Mouse (Mus musculus) intestine, embryonic 16.5 days (tissue): Measurements from ENCODE around the gene Psmd8. TPM values are rescaled to one million over a fixed set of nuclear protein-coding genes. Genes with fewer than 3 reads are reported as not detected.
"Not testable (repeated sequence)": the region's sequence is repeated elsewhere in the genome, so short reads cannot be mapped to it uniquely, and the experiment has no call there.

Experiments
- ATAC-seq: fragments of 200-750 bp; cut with Nextera tagmentation; 2 replicates; pipeline ENCODE4 v1.8.0; 2017; ENCODE audit warnings: moderate TSS enrichment, moderate library complexity
- H3K27ac ChIP-seq: fragments of 300-500 bp; sonication (generic); 2 replicates; pipeline ENCODE4 v1.5.1; 2014; ENCODE audit warnings: mild to moderate bottlenecking, low read length
- H3K27me3 ChIP-seq: fragments of 300-500 bp; sonication (generic); replicated peaks from 2 replicates; pipeline ENCODE4 v1.6.1; 2014; ENCODE audit warnings: low read length, control low read depth, mixed read lengths; ENCODE audit not compliant: control insufficient read depth, insufficient read depth
- H3K36me3 ChIP-seq: fragments of 300-500 bp; sonication (generic); 2 replicates; pipeline ENCODE4 v1.6.1; 2014; ENCODE audit warnings: low read length, control low read depth; ENCODE audit not compliant: control insufficient read depth, insufficient read depth
- H3K4me1 ChIP-seq: fragments of 300-500 bp; sonication (generic); 2 replicates; pipeline ENCODE4 v1.6.1; 2014; ENCODE audit warnings: low read length, control low read depth, mixed read lengths; ENCODE audit not compliant: control insufficient read depth, insufficient read depth
- H3K4me2 ChIP-seq: fragments of 300-500 bp; sonication (generic); 2 replicates; pipeline ENCODE4 v1.6.1; 2014; ENCODE audit warnings: low read depth, low read length, control low read depth
- H3K4me3 ChIP-seq: fragments of 300-500 bp; sonication (generic); 2 replicates; pipeline ENCODE4 v1.5.1; 2014; ENCODE audit warnings: mild to moderate bottlenecking, low read length
- H3K9ac ChIP-seq: fragments of 300-500 bp; sonication (generic); 2 replicates; pipeline ENCODE4 v1.6.1; 2014; ENCODE audit warnings: low read depth, low read length
- H3K9me3 ChIP-seq: fragments of 300-500 bp; sonication (generic); 2 replicates; pipeline ENCODE4 v1.6.1; 2016; ENCODE audit warnings: low read length, control low read depth; ENCODE audit not compliant: control insufficient read depth
- WGBS: fragments of 180-500 bp; shearing (Covaris S2); extraction: QIAGEN DNeasy Blood & Tissue Kit; methylation state at CpG from one replicate; pipeline ENCODE4 v1.1.7; 2014; 5-methylcytosine and 5-hydroxymethylcytosine counted together
- polyA plus RNA-seq: library from polyadenylated mRNA; unstranded; fragments of >200 nt; fragmentation: Nextera tagmentation; extraction: Ambion mirVana; gene quantifications from 2 replicates; pipeline ENCODE4 v1.2.1, GENCODE M21; 2015

The Psmd8 gene
- polyA plus RNA-seq, 1 experiment from 2014 or later, result 241 TPM

DNA sequence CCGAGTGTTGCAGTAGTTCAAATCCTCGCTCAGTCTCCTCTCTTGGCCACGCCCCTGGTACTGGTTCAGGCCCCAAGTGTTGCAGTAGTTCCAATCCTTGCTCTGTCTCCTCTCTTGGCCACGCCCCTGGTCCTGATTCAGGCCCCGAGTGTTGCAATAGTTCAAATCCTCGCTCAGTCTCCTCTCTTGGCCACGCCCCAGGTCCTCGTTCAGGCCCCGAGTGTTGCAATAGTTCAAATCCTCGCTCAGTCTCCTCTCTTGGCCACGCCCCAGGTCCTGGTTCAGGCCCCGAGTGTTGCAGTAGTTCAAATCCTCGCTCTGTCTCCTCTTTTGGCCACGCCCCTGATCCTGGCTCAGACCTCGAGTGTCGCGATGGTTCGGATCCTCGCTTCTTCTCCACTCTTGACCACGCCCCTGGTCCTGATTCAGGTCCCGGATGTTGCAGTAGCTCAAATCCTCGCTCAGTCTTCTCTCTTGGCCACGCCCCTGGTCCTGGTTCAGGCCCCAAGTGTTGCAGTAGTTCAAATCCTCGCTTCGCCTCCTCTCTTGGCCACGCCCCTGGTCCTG lies 31.8 kb upstream of the Psmd8 start:
- 22% methylated on average over 26 of the region's 26 CpGs for whole genome bisulfite sequencing
- Histone ChIP-seq H3K4me1 (peaks cover 11% of the 10 kb centered on the region), H3K4me2 (peak overlapping the region; percentile 66), H3K9me3 (no peaks in the 10 kb centered on the region), H3K4me3 (peak overlapping the region; percentile 51), H3K36me3 (no peaks in the 10 kb centered on the region), H3K27ac (no peak overlapping the region), H3K9ac (peak overlapping the region; percentile 63; the same call in 1 of the 2 replicates), H3K27me3 (no peaks in the 10 kb centered on the region)
- no peak for ATAC-seq

DNA sequence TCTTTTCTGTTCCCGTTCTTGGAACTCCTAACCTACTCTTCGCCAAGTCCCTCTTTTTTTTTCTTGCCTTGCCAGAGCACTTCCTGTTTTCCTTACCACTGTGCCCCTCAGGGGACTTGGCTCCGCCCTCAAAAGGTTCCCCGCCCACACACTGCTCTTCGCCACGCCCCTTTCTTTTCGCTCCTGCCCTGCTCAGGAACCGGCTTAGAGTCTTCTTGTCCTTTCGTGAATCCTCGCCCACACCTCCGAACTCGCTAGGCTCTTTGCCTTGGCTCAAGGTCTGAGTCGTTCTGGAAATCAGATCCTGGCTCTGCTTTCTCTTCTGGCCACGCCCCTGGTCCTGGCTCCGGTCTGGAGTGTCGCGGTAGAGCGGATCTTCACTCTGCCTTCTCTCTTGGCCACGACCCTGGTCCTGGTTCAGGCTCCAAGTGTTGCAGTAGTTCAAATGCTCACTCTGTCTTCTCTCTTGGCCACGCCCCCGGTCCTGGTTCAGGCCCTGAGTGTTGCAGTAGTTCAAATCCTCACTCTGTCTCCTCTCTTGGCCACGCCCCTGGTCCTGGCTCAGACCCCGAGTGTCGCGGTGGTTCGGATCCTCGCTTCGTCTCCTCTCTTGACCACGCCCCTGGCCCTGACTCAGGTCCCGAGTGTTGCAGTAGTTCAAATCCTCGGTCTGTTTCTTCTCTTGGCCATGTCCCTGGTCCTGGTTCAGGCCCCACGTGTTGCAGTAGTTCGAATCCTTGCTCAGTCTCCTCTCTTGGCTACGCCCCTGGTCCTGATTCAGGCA lies 31.1 kb upstream of the Psmd8 start:
- Histone ChIP-seq H3K27ac (peak overlapping the region; percentile 80), H3K9me3 (no peaks in the 10 kb centered on the region), H3K4me2 (peak overlapping the region; percentile 66), H3K27me3 (no peaks in the 10 kb centered on the region), H3K9ac (peak overlapping the region; percentile 63), H3K4me1 (peaks cover 11% of the 10 kb centered on the region), H3K36me3 (no peaks in the 10 kb centered on the region), H3K4me3 (peak overlapping the region; percentile 51)
- peak; percentile 89 for ATAC-seq
- 5% methylated on average over 34 of the region's 34 CpGs for WGBS

DNA sequence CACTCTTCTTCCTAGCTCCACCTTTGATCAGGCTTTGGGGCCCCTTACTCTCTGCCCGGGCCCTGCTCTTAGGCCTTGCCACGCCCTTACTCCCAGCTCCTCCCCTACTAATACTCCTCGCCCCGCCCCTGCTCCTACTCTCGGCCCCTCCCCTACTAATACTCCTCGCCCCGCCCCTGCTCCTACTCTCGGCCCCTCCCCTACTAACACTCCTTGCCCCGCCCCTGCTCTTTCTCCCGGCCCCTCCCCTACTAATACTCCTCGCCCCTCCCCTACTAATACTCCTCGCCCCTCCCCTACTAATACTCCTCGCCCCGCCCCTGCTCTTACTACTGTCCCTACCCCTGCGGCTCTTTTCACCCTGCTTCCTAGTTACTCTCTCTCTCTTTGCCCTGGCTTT lies 30.5 kb upstream of the Psmd8 start:
- not testable (repeated sequence) for H3K36me3 ChIP-seq, H3K27me3 ChIP-seq, H3K9ac ChIP-seq, H3K9me3 ChIP-seq
- WGBS, result 23% methylated on average over 15 of the region's 15 CpGs
- peak; percentile 60 for ATAC-seq
- Histone ChIP-seq H3K4me3 (peak overlapping the region; percentile 51), H3K27ac (peak overlapping the region; percentile 80), H3K4me1 (peaks cover 11% of the 10 kb centered on the region), H3K4me2 (peak overlapping the region; percentile 66)

DNA sequence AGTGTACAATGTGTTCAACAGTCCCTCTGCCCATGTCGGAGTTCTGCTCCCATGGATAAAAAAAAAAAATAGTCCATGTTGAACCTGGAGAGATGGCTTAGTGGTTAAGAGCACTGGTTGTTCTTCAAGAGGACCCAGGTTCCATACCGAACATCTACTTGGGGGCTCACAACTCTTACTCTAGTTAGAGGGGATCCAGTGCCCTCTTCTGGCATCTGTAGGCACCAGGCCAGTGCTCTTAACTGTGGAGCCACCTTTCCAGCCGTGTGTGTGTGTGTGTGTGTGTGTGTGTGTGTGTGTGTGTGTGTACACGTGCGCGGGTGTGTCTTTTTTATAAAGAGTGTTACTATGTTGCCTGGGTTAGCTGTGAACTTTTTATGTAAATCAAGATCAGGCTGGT lies 22.1 kb upstream of the Psmd8 start:
- Histone ChIP-seq H3K4me2 (no peak overlapping the region), H3K27ac (no peak overlapping the region), H3K36me3 (no peaks in the 10 kb centered on the region), H3K4me1 (no peaks in the 10 kb centered on the region), H3K9me3 (no peaks in the 10 kb centered on the region), H3K9ac (no peak overlapping the region), H3K4me3 (no peak overlapping the region), H3K27me3 (no peaks in the 10 kb centered on the region)
- no peak for ATAC-seq
- 77% methylated on average over 6 of the region's 6 CpGs for WGBS

DNA sequence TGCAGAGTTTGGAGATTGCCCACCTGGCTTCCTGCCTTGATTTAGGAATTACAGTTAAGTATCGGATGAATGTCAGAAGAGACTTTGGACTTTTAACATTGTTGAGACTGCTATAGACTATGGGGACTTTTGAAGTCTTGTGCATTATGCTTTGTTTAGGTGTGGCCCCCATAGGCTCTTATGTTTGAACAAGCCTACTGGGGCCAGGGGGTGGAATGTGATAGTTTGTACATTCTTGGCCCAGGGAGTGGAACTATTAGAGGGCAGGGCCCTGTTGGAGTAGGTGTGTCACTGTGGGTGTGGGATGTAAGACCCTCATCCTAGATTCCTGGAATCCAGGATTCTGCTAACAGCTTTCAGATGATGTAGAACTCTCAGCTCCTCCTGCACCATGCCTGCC lies 13.7 kb upstream of the Psmd8 start:
- H3K36me3 ChIP-seq, H3K9me3 ChIP-seq, H3K9ac ChIP-seq, H3K4me2 ChIP-seq, H3K4me3 ChIP-seq, H3K27ac ChIP-seq, H3K4me1 ChIP-seq, H3K27me3 ChIP-seq: not testable (repeated sequence)
- ATAC-seq, result peak; percentile 68; the same call in 1 of the 2 replicates
- 73% methylated on average over 1 of the region's 1 CpGs for WGBS

DNA sequence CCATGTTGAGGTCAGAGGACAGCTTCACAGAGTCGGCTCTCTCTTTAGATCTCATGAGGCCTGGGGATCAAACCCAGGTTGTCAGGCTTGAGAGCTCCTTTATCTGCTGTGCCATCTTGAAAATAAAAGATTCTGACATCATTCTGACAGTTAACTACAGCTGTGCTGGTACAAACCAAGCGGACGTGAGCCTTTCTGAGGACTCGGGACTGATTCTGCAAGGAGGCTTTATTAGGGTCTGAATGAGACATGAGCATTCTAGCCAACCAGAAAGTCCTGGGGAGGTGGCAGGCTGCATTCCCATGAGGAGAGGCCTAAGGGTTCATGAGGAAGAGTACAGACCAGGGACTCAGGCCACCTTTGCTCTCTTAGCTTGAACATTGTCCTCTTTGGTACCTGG lies 822 bp upstream of the Psmd8 start:
- peaks cover 13% of the 10 kb centered on the region for H3K4me1 ChIP-seq
- not testable (repeated sequence) for H3K27me3 ChIP-seq, H3K36me3 ChIP-seq, ATAC-seq, H3K4me2 ChIP-seq, H3K9ac ChIP-seq, H3K27ac ChIP-seq, H3K4me3 ChIP-seq, H3K9me3 ChIP-seq
- 92% methylated on average over 4 of the region's 4 CpGs for WGBS

DNA sequence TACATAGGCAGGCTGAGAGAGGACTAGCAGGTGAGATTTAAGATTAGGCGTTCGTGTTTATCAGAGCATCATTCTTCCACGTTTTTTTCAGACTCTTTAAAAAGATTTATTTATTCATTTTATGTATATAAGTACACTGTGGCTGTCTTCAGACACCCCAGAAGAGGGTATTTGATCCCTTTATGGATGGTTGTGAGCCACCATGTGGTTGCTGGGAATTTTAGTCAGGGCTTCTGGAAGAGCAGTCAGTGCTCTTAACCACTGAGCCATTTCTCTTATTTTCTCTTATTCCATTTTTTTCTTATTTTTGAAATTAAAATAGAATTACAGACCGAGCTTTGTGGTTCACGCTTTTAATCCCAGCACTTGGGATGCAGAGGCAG lies 344 bp upstream of the Psmd8 start:
- peak overlapping the region; percentile 52 for H3K4me2 ChIP-seq
- peak; percentile 37; the same call in 1 of the 2 replicates for ATAC-seq
- no peaks in the 10 kb centered on the region for H3K27me3 ChIP-seq
- H3K9ac ChIP-seq, result no peak overlapping the region
- H3K4me1 ChIP-seq, result peaks cover 13% of the 10 kb centered on the region
- 41% methylated on average over 5 of the region's 5 CpGs for WGBS
- H3K27ac ChIP-seq, result no peak overlapping the region
- peak overlapping the region; percentile 81 for H3K4me3 ChIP-seq
- H3K36me3 ChIP-seq, result peaks cover 5% of the 10 kb centered on the region
- no peaks in the 10 kb centered on the region for H3K9me3 ChIP-seq

DNA sequence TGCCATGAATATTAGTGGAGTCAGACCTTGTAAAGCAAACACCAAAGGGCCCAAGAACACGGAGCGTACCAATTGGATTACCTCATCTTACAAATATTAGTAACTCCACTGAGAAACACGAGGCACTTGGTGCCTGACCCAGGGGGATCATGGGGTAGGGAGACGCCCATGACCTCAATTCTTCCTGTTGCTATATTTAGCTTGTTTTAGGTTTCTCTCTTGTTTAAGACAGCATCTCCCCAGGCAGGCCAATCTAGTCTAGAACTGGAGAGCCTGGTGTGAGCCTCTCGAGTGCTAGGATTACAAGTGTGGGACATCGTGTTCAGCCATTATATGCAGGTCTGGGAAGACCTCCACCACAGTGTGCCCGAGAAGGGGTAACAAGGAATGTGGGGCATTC lies 1.2 kb downstream of the Psmd8 start:
- Histone ChIP-seq H3K36me3 (peaks cover 20% of the 10 kb centered on the region), H3K4me3 (peak overlapping the region; percentile 81), H3K4me2 (peak overlapping the region; percentile 74), H3K4me1 (peaks cover 13% of the 10 kb centered on the region), H3K9ac (peak overlapping the region; percentile 86), H3K27me3 (0 out of 2 replicates have a peak, but pooled peaks cover 3% of the 10 kb centered on the region), H3K9me3 (no peaks in the 10 kb centered on the region), H3K27ac (no peak overlapping the region)
- no peak for ATAC-seq
- WGBS, result 28% methylated on average over 7 of the region's 7 CpGs

DNA sequence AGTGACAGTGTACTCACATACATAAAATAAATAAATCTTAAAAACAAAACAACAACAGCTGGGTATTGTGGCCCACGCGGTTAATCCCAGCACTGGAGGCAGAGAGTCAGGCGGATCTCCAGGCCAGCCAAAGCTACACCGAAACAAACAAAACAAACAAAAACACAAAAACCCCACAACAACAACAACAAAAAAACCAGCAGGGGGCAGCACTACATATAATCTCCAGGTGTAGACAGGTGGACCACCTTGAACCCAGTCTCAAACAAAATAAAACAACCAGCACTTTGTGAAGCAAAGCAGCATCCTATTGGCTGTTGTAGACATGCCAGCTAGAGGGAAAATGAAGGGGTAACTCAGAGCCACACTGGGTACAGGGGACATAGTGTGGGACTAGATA lies 2.4 kb downstream of the Psmd8 start:
- Histone ChIP-seq H3K4me3 (no peak overlapping the region), H3K36me3 (peaks cover 23% of the 10 kb centered on the region), H3K27ac (no peak overlapping the region), H3K9ac (no peak overlapping the region), H3K27me3 (peaks cover 8% of the 10 kb centered on the region), H3K9me3 (no peaks in the 10 kb centered on the region), H3K4me1 (peaks cover 13% of the 10 kb centered on the region), H3K4me2 (no peak overlapping the region)
- no peak for ATAC-seq
- 90% methylated on average over 4 of the region's 4 CpGs for WGBS
